Mouse (Mus musculus) Patski (cell line): ENCODE measurements around the gene Phykpl. TPM values are rescaled to one million over a fixed set of nuclear protein-coding genes. Genes with fewer than 3 reads are reported as not detected.
A peak's percentile ranks its signal among the peaks of the same experiment; 100 is the strongest.
"Not testable (repeated sequence)": the region's sequence is repeated elsewhere in the genome, so short reads cannot be mapped to it uniquely, and the experiment has no call there.

Experiments used
- ATAC-seq: fragments of 100-300 bp; one replicate; pipeline ENCODE4 v1.8.0; 2021
- CTCF ChIA-PET: fragments of 350-600 bp; sonication (Branson Sonifier 250); formaldehyde crosslinking; loops from one replicate; lab custom pipeline; 2022; ENCODE audit warnings: inconsistent platforms; lab: Charles Lee
- POLR2A ChIA-PET: fragments of 350-600 bp; sonication (Branson Sonifier 250); formaldehyde crosslinking; loops from one replicate; lab custom pipeline; 2022; ENCODE audit warnings: antibody characterized with exemption, inconsistent platforms; lab: Charles Lee
- DNase-seq: peaks from one replicate; pipeline ENCODE4 v3.0.0-alpha.2; 2011; ENCODE audit warnings: low read depth, low spot score
- H3K27me3 ChIP-seq: fragments of 371-371 bp; one replicate; pipeline ENCODE4 v1.5.1; 2021
- CTCF ChIP-seq: fragments of 100-300 bp; IDR thresholded peaks from one replicate; pipeline ENCODE4 v1.5.1; 2021
- in situ Hi-C: fragments of 300-500 bp; cut with MboI; formaldehyde crosslinking; loops from 3 replicates; pipeline ENCODE4 v1.11.1; 2018; ENCODE audit warnings: low pct_unique_long_range_greater_than_20kb, mixed read lengths
- polyA plus RNA-seq: library from polyadenylated mRNA; unstranded; gene quantifications from one replicate; pipeline ENCODE4 v1.2.3, GENCODE M21; 2021

Phykpl gene
- polyA plus RNA-seq, 1 experiment from 2014 or later, result 18.4 TPM

DNA sequence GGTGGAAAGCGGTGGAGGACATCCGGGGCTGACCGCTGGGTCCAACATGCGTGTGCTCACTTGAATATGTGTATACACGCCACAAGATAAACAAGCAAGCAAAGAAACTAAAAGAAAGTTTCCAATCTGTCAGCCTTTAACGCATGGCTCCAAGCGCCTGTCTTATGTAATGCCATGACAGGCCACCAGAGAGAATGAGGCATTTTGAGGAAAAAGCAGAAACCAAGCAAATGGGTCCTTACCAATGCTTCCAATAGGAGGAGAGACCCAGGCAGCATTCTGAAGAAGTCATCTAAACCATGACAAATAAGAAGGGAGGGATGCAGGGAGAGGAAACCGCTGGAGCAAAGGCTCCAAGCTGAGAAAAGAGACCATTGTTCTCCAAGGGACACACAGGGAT, 29.7 kb downstream of the Phykpl start:
- H3K27me3 ChIP-seq, result no peaks in the 10 kb centered on the region
- no peak for DNase-seq
- in situ Hi-C loops, result no loop called here
- TF ChIP-seq CTCF, result no peak
- no peak for ATAC-seq
- ChIA-PET CTCF (interaction anchor here (7.7 kb wide), 1 partner anchor 67 kb away, joined by 61 read pairs; no protein-coding TSS in a partner anchor), POLR2A (interaction anchor here (2.3 kb wide), 1 partner anchor 7 kb away, joined by 9 read pairs; the partner anchor contains the start of gene Hnrnpab)

- no peak for TF ChIP-seq CTCF
- in situ Hi-C loops, result loop anchor here (5.0 kb wide), 2 partner anchors 67 to 172 kb away; no protein-coding TSS in a partner anchor
- H3K27me3 ChIP-seq, result no peaks in the 10 kb centered on the region
- ATAC-seq (no peak), DNase-seq (no peak)
- ChIA-PET POLR2A (interaction anchor here (0.5 to 2.3 kb wide), 3 partner anchors 8 to 156 kb away, joined by 3 to 9 read pairs (median 5); partner anchors contain the start of gene Hnrnpab), CTCF (interaction anchor here (0.7 to 7.7 kb wide), 4 partner anchors 8 to 73 kb away, joined by 3 to 61 read pairs (median 18); partner anchors contain the start of genes 0610009B22Rik and Hnrnpab)
Measured at GRCm38 (mm10) chr11:51615129-51615528, 30.6 kb downstream of the Phykpl start.

GRCm38 (mm10) chr11:51615601-51616000, 31.0 kb downstream of the Phykpl start:
- POLR2A ChIA-PET, result interaction anchor here (0.6 to 2.3 kb wide), 5 partner anchors 9 to 137 kb away, joined by 3 to 9 read pairs (median 4); partner anchors contain the start of gene Hnrnpab
- in situ Hi-C loops, result loop anchor here (5.0 kb wide), 2 partner anchors 67 to 172 kb away; no protein-coding TSS in a partner anchor
- no peak for DNase-seq
- TF ChIP-seq CTCF, result no peak
- peak; percentile 81 for ATAC-seq
- CTCF ChIA-PET, result interaction anchor here (0.7 to 7.7 kb wide), 6 partner anchors 9 to 72 kb away, joined by 3 to 61 read pairs (median 5); partner anchors contain the start of genes 0610009B22Rik and Hnrnpab
- no peaks in the 10 kb centered on the region for H3K27me3 ChIP-seq

DNA sequence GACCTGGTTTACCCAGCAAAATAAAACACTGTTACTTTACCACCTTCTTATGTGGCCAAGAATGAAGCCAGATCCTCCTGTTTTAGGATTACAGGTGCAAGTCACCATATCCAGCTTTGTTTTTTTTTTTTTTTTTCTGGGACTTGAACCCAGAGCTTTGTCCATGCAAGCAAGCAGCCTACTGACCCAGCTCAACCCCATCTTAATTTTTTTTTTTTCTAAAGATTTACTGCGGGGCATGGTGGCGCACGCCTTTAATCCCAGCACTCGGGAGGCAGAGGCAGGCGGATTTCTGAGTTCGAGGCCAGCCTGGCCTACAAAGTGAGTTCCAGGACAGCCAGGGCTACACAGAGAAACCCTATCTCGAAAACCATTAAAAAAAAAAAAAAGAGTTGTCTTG, 31.6 kb downstream of the Phykpl start:
- CTCF ChIA-PET, result interaction anchor here (1.5 to 7.7 kb wide), 4 partner anchors 10 to 72 kb away, joined by 3 to 61 read pairs (median 20); partner anchors contain the start of genes 0610009B22Rik and Hnrnpab
- in situ Hi-C loops, result loop anchor here (5.0 kb wide), 2 partner anchors 66 to 171 kb away; no protein-coding TSS in a partner anchor
- POLR2A ChIA-PET, result interaction anchor here (0.6 to 2.3 kb wide), 6 partner anchors 9 to 1415 kb away, joined by 3 to 9 read pairs (median 4); partner anchors contain the start of gene Hnrnpab
- H3K27me3 ChIP-seq, ATAC-seq, DNase-seq: not testable (repeated sequence)

DNA sequence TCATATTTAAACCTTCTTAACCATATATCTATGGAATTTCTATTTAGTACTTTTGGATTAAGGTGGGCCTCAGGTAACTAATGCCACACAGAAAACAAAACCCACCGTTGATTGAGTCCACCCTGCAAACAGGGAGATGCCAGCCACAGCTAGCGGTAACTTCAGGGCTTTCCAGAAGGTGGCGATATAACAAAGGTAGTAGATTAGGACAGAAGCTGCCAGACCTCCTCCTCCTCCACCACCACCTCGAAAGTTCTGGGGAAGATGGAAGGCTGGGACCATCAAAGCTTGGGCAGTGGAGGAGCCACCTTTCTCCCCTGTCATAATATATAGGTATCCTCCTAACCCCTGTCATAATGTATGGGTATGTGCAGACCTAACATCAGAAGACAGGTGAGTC, 33.1 kb downstream of the Phykpl start:
- ATAC-seq (no peak), DNase-seq (no peak)
- no peak for TF ChIP-seq CTCF
- no peaks in the 10 kb centered on the region for H3K27me3 ChIP-seq
- POLR2A ChIA-PET, result interaction anchor here (1.2 to 1.6 kb wide), 2 partner anchors 71 to 149 kb away, joined by 3 to 4 read pairs; partner anchors contain the start of gene 0610009B22Rik
- CTCF ChIA-PET, result interaction anchor here (1.1 to 7.7 kb wide), 7 partner anchors 11 to 161 kb away, joined by 3 to 61 read pairs (median 7); partner anchors contain the start of genes 0610009B22Rik and Hnrnpab
- in situ Hi-C loops, result loop anchor here (5.0 kb wide), 2 partner anchors 65 to 170 kb away; no protein-coding TSS in a partner anchor

- POLR2A ChIA-PET, result interaction anchor here (1.6 kb wide), 1 partner anchor 70 kb away, joined by 4 read pairs; the partner anchor contains the start of gene 0610009B22Rik
- no peak for TF ChIP-seq CTCF
- CTCF ChIA-PET, result interaction anchor here (1.0 to 7.7 kb wide), 4 partner anchors 10 to 69 kb away, joined by 3 to 61 read pairs (median 18); partner anchors contain the start of gene 0610009B22Rik
- no peak for DNase-seq
- ATAC-seq, result no peak
- in situ Hi-C loops, result loop anchor here (5.0 kb wide), 2 partner anchors 63 to 168 kb away; no protein-coding TSS in a partner anchor
- H3K27me3 ChIP-seq, result no peaks in the 10 kb centered on the region
Measured at GRCm38 (mm10) chr11:51618894-51619408, 34.4 kb downstream of the Phykpl start.

GRCm38 (mm10) chr11:51619409-51620060, 35.0 kb downstream of the Phykpl start, which contains the start of gene Nhp2:
Gene Nhp2, plus strand, starts transcription at chr11:51619735.
- DNase-seq (no peak), ATAC-seq (peak; percentile 78)
- CTCF ChIA-PET, result interaction anchor here (1.0 to 7.7 kb wide), 3 partner anchors 10 to 62 kb away, joined by 3 to 61 read pairs (median 3); no protein-coding TSS in a partner anchor
- H3K27me3 ChIP-seq, result no peaks in the 10 kb centered on the region
- in situ Hi-C loops, result loop anchor here (5.0 kb wide), 2 partner anchors 63 to 168 kb away; no protein-coding TSS in a partner anchor
- POLR2A ChIA-PET, result no interaction called here
- no peak for TF ChIP-seq CTCF

DNA sequence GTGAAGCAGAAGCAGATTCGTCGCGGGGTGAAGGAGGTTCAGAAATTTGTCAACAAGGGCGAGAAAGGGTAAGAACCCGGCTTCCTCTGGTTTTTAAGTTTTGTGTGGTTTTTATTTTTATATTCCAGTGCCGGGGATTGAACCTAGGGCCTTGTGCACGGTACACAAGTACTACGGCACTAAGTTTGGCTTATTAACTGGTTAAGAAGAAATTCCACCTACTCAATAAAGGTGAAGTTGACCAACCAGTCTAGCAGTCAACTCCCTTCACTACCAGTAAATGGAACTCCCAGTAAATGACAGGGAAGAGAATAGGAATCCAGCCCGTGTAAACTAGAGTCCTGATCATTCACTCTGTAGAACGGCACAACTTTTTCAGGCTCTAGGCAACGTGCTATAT, 35.5 kb downstream of the Phykpl start:
- H3K27me3 ChIP-seq, result no peaks in the 10 kb centered on the region
- POLR2A ChIA-PET, result no interaction called here
- no peak for TF ChIP-seq CTCF
- in situ Hi-C loops, result no loop called here
- DNase-seq, result no peak
- CTCF ChIA-PET, result interaction anchor here (7.7 kb wide), 1 partner anchor 61 kb away, joined by 61 read pairs; no protein-coding TSS in a partner anchor
- no peak for ATAC-seq

- CTCF ChIA-PET, result interaction anchor here (1.0 kb wide), 1 partner anchor 70 kb away, joined by 3 read pairs; no protein-coding TSS in a partner anchor
- TF ChIP-seq CTCF, result no peak
- no peaks in the 10 kb centered on the region for H3K27me3 ChIP-seq
- POLR2A ChIA-PET, result interaction anchor here (0.6 to 2.1 kb wide), 4 partner anchors 15 to 156 kb away, joined by 3 to 5 read pairs (median 4); partner anchors contain the start of gene Hnrnpab
- in situ Hi-C loops, result no loop called here
- DNase-seq (no peak), ATAC-seq (no peak)
Measured at GRCm38 (mm10) chr11:51621776-51622175, 37.2 kb downstream of the Phykpl start.
